Mouse (Mus musculus) heart, embryonic 10.5 days (tissue): ENCODE data around the gene Prdx1. TPM values are rescaled to one million over a fixed set of nuclear protein-coding genes. Genes with fewer than 3 reads are reported as not detected.

ENCODE experiments used
- polyA plus RNA-seq: library from polyadenylated mRNA; unstranded; fragments of >200 nt; fragmentation: Nextera tagmentation; extraction: Ambion mirVana; gene quantifications from 2 replicates; pipeline ENCODE4 v1.2.1, GENCODE M21; 2016

Prdx1 gene
- polyA plus RNA-seq, 1 experiment from 2014 or later, result 1,224 TPM

Other genes starting within 250 kb of the Prdx1 start
- gene Mast2, start 221.4 kb upstream of the Prdx1 start, polyA plus RNA-seq, result 15.4 and 15.5 TPM in 2 replicates
- gene Ipp, start 178.0 kb upstream of the Prdx1 start, polyA plus RNA-seq, result 13.8 and 17.5 TPM in 2 replicates
- 23.8 and 24.5 TPM in 2 replicates for gene Tmem69, start 129.6 kb upstream of the Prdx1 start, polyA plus RNA-seq
- gene Gpbp1l1, start 127.9 kb upstream of the Prdx1 start, polyA plus RNA-seq, result 16.8 and 28.4 TPM in 2 replicates
- 1.7 and 2.8 TPM in 2 replicates for gene Ccdc17, start 88.9 kb upstream of the Prdx1 start, polyA plus RNA-seq
- gene Nasp, start 57.6 kb upstream of the Prdx1 start, polyA plus RNA-seq, result 130 and 174 TPM in 2 replicates
- 664 and 694 TPM in 2 replicates for gene Akr1a1, start 33.9 kb upstream of the Prdx1 start, polyA plus RNA-seq
- gene Mmachc, start 22.9 kb downstream of the Prdx1 start, polyA plus RNA-seq, result 33.6 and 37.0 TPM in 2 replicates
- 21.2 and 23.2 TPM in 2 replicates for gene Ccdc163, start 23.0 kb downstream of the Prdx1 start, polyA plus RNA-seq
- 3.2 and 5.1 TPM in 2 replicates for gene Tesk2, start 35.4 kb downstream of the Prdx1 start, polyA plus RNA-seq
- 24.5 and 29.4 TPM in 2 replicates for gene Toe1, start 122.1 kb downstream of the Prdx1 start, polyA plus RNA-seq
- gene Mutyh, start 122.2 kb downstream of the Prdx1 start, polyA plus RNA-seq, result 13.9 and 19.4 TPM in 2 replicates
- 0.73 and 1.3 TPM in 2 replicates for gene Hpdl, start 136.2 kb downstream of the Prdx1 start, polyA plus RNA-seq
- gene Zswim5, start 191.8 kb downstream of the Prdx1 start, polyA plus RNA-seq, result 0.57 and 1.1 TPM in 2 replicates